Mouse (Mus musculus) C2C12 (cell line): ENCODE results near the gene Pafah1b2. TPM values are rescaled to one million over a fixed set of nuclear protein-coding genes. Genes with fewer than 3 reads are reported as not detected.

ENCODE experiments used
- H3K27me3 ChIP-seq: one replicate; pipeline ENCODE4 v1.6.1; 2011; ENCODE audit not compliant: control insufficient read depth, insufficient read depth, insufficient read length
- H3K36me3 ChIP-seq: one replicate; pipeline ENCODE4 v1.6.1; 2011; ENCODE audit not compliant: control insufficient read depth, insufficient read depth
- H3K4me3 ChIP-seq: one replicate; pipeline ENCODE4 v1.5.1; 2011; ENCODE audit warnings: mild to moderate bottlenecking, control low read depth; ENCODE audit not compliant: poor library complexity, insufficient read depth, severe bottlenecking
- H3K79me2 ChIP-seq: one replicate; pipeline ENCODE4 v1.6.1; 2011; ENCODE audit not compliant: control insufficient read depth, insufficient read depth
- H3K79me3 ChIP-seq: one replicate; pipeline ENCODE4 v1.6.1; 2011; ENCODE audit warnings: low read depth, control low read depth
- H3ac ChIP-seq: one replicate; pipeline ENCODE3; 2011; ENCODE audit warnings: low read depth; ENCODE audit not compliant: control insufficient read depth, insufficient read length
- CEBPB ChIP-seq: IDR thresholded peaks from one replicate; pipeline ENCODE4 v1.6.1; 2011; ENCODE audit warnings: low read depth, mild to moderate bottlenecking, control low read depth, moderate library complexity
- CTCF ChIP-seq: IDR thresholded peaks from one replicate; pipeline ENCODE4 v1.5.1; 2011; ENCODE audit not compliant: control insufficient read depth, insufficient read depth, insufficient read length
- FOSL1 ChIP-seq: IDR thresholded peaks from one replicate; pipeline ENCODE4 v1.8.0; 2011; ENCODE audit warnings: mild to moderate bottlenecking, low read length; ENCODE audit not compliant: poor library complexity, insufficient read depth, severe bottlenecking
- MAX ChIP-seq: IDR thresholded peaks from one replicate; pipeline ENCODE4 v1.6.1; 2011; ENCODE audit warnings: mild to moderate bottlenecking, control low read depth
- MYOD1 ChIP-seq: IDR thresholded peaks from one replicate; pipeline ENCODE4 v1.6.1; 2011; ENCODE audit warnings: low read depth; ENCODE audit not compliant: control insufficient read depth, insufficient read length
- MYOG ChIP-seq: IDR thresholded peaks from one replicate; pipeline ENCODE4 v1.6.1; 2011; ENCODE audit not compliant: control insufficient read depth, insufficient read length; ENCODE audit errors: extremely low read depth
- USF1 ChIP-seq: IDR thresholded peaks from one replicate; pipeline ENCODE4 v1.6.1; 2011; ENCODE audit warnings: low read depth, mild to moderate bottlenecking, control low read depth, moderate library complexity
- polyA plus RNA-seq: library from polyadenylated mRNA; unstranded; fragments of >200 nt; fragmentation: generic; extraction: Trizol; gene quantifications from one replicate; pipeline ENCODE4 v1.2.1, GENCODE M21; 2012; ENCODE audit warnings: missing spikeins

Gene Pafah1b2
- polyA plus RNA-seq, 1 experiment: 82.4 TPM

GRCm38 (mm10) chr9:45935628-45936210 is 76.8 kb downstream of the Pafah1b2 start, which contains the start of gene Tagln:
TSS of gene Tagln (minus strand) at chr9:45936058.
- no peaks in the 10 kb centered on the region for H3K27me3 ChIP-seq
- peak within 1 kb of the TSS; percentile 18 for H3K4me3 ChIP-seq
- peaks cover 6% of the 10 kb centered on the region for H3K36me3 ChIP-seq
- H3K79me2 ChIP-seq: no peaks in the 10 kb centered on the region
- TF ChIP-seq MYOD1 (no peak), MYOG (no peak), FOSL1 (no peak), MAX (no peak), CTCF (no peak), CEBPB (no peak), USF1 (no peak)
- H3K79me3 ChIP-seq: no peaks in the 10 kb centered on the region
- peak within 1 kb of the TSS; percentile 43 for H3ac ChIP-seq

GRCm38 (mm10) chr9:45932571-45933415 is 79.7 kb downstream of the Pafah1b2 start:
- Histone ChIP-seq H3K79me2 (no peaks in the 10 kb centered on the region), H3K4me3 (no peak overlapping the region), H3K79me3 (no peaks in the 10 kb centered on the region), H3ac (no peak overlapping the region), H3K36me3 (peaks cover 18% of the 10 kb centered on the region), H3K27me3 (no peaks in the 10 kb centered on the region)
- TF ChIP-seq CEBPB (no peak), MYOG (no peak), MAX (no peak), CTCF (no peak), USF1 (no peak), FOSL1 (no peak), MYOD1 (no peak)

GRCm38 (mm10) chr9:45931958-45932357 is 80.5 kb downstream of the Pafah1b2 start:
- Histone ChIP-seq H3K36me3 (peaks cover 20% of the 10 kb centered on the region), H3K27me3 (no peaks in the 10 kb centered on the region), H3ac (no peak overlapping the region), H3K79me3 (no peaks in the 10 kb centered on the region), H3K4me3 (no peak overlapping the region), H3K79me2 (no peaks in the 10 kb centered on the region)
- TF ChIP-seq CTCF (no peak), USF1 (no peak), MYOG (no peak), CEBPB (no peak), MYOD1 (no peak), FOSL1 (no peak), MAX (no peak)

DNA sequence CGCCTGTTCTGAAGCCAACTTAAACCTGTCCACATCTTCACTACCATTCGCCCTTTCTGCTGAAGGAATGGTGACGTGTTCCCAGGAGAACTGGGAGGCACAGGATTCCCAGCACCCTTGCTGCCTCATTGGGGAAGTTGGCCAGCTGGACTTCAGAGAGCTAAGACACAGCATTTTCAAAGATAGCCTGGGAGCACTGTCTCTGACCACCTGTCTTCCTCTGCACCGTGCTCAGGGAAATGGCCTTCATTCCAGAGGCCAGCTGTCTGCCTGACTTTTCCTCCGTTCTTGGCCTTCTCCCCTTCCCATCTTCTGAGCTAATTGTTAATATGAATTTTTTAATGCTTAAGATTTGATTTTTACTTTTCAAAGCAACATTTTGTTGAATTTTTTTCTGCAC is 83.2 kb downstream of the Pafah1b2 start:
- Histone ChIP-seq H3K79me2 (no peaks in the 10 kb centered on the region), H3ac (no peak overlapping the region), H3K4me3 (no peak overlapping the region), H3K36me3 (peaks cover 20% of the 10 kb centered on the region), H3K27me3 (no peaks in the 10 kb centered on the region), H3K79me3 (no peaks in the 10 kb centered on the region)
- TF ChIP-seq MAX: no peak
- TF ChIP-seq FOSL1: no peak
- no peak for TF ChIP-seq USF1
- no peak for TF ChIP-seq CTCF
- no peak for TF ChIP-seq MYOD1
- no peak for TF ChIP-seq MYOG
- TF ChIP-seq CEBPB: no peak

DNA sequence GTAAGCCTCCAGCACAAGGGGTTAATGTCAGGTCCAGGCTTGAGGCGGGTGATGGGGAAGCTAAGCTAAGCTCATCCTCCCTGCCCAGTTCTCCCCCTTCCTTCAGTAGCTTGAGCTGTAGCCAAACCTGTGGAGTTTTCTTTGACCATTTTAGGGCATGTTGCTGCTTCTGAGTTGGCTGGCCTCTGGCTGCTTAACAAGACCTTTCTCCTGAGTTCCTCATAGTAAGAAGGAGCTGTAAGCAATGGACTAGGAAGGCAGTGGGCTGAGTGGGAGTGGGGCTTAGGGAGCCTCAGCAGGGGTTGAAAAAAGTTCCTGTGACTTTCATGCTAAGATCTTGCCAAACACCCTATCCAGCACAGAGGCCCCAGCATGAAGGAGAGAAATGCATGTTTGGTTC is 92.6 kb downstream of the Pafah1b2 start:
- Histone ChIP-seq H3K27me3 (no peaks in the 10 kb centered on the region), H3ac (no peak overlapping the region), H3K36me3 (peaks cover 62% of the 10 kb centered on the region), H3K4me3 (no peak overlapping the region), H3K79me3 (no peaks in the 10 kb centered on the region), H3K79me2 (no peaks in the 10 kb centered on the region)
- TF ChIP-seq MAX (no peak), MYOG (no peak), USF1 (no peak), CTCF (no peak), MYOD1 (no peak), FOSL1 (no peak), CEBPB (no peak)
